Mouse (Mus musculus) small intestine, adult 2 months (tissue): ENCODE results near the gene Ntpcr. TPM values are rescaled to one million over a fixed set of nuclear protein-coding genes. Genes with fewer than 3 reads are reported as not detected.

ENCODE experiments used
- H3K27ac ChIP-seq: fragments of 200-500 bp; 2 replicates; pipeline ENCODE4 v1.5.1; 2012; ENCODE audit warnings: low read depth, low read length, control low read depth, inconsistent platforms; ENCODE audit not compliant: insufficient read depth
- H3K27me3 ChIP-seq: fragments of 200-500 bp; 2 replicates; pipeline ENCODE4 v1.6.1; 2012; ENCODE audit warnings: mild to moderate bottlenecking, moderate library complexity, low read length, inconsistent platforms; ENCODE audit not compliant: control insufficient read depth, insufficient read depth
- H3K36me3 ChIP-seq: fragments of 200-500 bp; 2 replicates; pipeline ENCODE4 v1.6.1; 2012; ENCODE audit warnings: mild to moderate bottlenecking, low read length, control low read depth, inconsistent platforms; ENCODE audit not compliant: control insufficient read depth, insufficient read depth
- H3K4me1 ChIP-seq: fragments of 200-500 bp; 2 replicates; pipeline ENCODE4 v1.6.1; 2012; ENCODE audit warnings: low read length, inconsistent platforms, mixed read lengths; ENCODE audit not compliant: control insufficient read depth, insufficient read depth, insufficient read length
- H3K4me3 ChIP-seq: fragments of 200-500 bp; 2 replicates; pipeline ENCODE4 v1.5.1; 2012; ENCODE audit warnings: low read depth, mild to moderate bottlenecking, control low read depth, inconsistent platforms, low read length, moderate library complexity
- CTCF ChIP-seq: fragments of 200-500 bp; IDR thresholded peaks from 2 replicates; pipeline ENCODE4 v1.5.1; 2012; ENCODE audit warnings: low read depth, mild to moderate bottlenecking, control low read depth, inconsistent platforms, low read length, moderate library complexity, mixed read lengths; ENCODE audit not compliant: insufficient replicate concordance, insufficient read length; ENCODE audit errors: extremely low read depth
- POLR2A ChIP-seq: fragments of 200-500 bp; IDR thresholded peaks from 2 replicates; pipeline ENCODE4 v1.6.1; 2012; ENCODE audit warnings: low read depth, mild to moderate bottlenecking, control low read depth, inconsistent platforms, low read length, moderate library complexity
- WGBS: fragments of 180-500 bp; shearing (Covaris S2); methylation state at CpG from one replicate; pipeline ENCODE4 v1.1.7; 2018; 5-methylcytosine and 5-hydroxymethylcytosine counted together
- polyA plus RNA-seq: library from polyadenylated mRNA; depleted of rRNA; stranded (reverse); fragments of >200 nt; gene quantifications from 2 replicates; pipeline ENCODE4 v1.2.3, GENCODE M21; 2012

The Ntpcr gene
- polyA plus RNA-seq, 1 experiment = 18.9 TPM

GRCm38 (mm10) chr8:125756391-125757105, 26.8 kb downstream of the Ntpcr start:
- Histone ChIP-seq H3K27ac (no peak overlapping the region), H3K4me1 (no peaks in the 10 kb centered on the region), H3K4me3 (no peak overlapping the region), H3K27me3 (no peaks in the 10 kb centered on the region), H3K36me3 (no peaks in the 10 kb centered on the region)
- TF ChIP-seq POLR2A (no peak), CTCF (no peak)
- 45% methylated on average over 9 of the region's 9 CpGs for WGBS

GRCm38 (mm10) chr8:125757106-125757496, 27.3 kb downstream of the Ntpcr start:
- WGBS = 54% methylated on average over 1 of the region's 1 CpGs
- Histone ChIP-seq H3K4me1 (no peaks in the 10 kb centered on the region), H3K4me3 (no peak overlapping the region), H3K36me3 (no peaks in the 10 kb centered on the region), H3K27me3 (no peaks in the 10 kb centered on the region), H3K27ac (no peak overlapping the region)
- no peak for TF ChIP-seq CTCF
- TF ChIP-seq POLR2A = no peak

- Histone ChIP-seq H3K4me3 (no peak overlapping the region), H3K27me3 (no peaks in the 10 kb centered on the region), H3K4me1 (no peaks in the 10 kb centered on the region), H3K27ac (no peak overlapping the region), H3K36me3 (no peaks in the 10 kb centered on the region)
- peak; percentile 49; the same call in 1 of the 2 replicates for TF ChIP-seq CTCF
- TF ChIP-seq POLR2A = no peak
- 40% methylated on average over 10 of the region's 10 CpGs for WGBS
Measured at GRCm38 (mm10) chr8:125759022-125759421, 29.3 kb downstream of the Ntpcr start.

GRCm38 (mm10) chr8:125763066-125763786, 33.5 kb downstream of the Ntpcr start:
- no peaks in the 10 kb centered on the region for H3K36me3 ChIP-seq
- no peak overlapping the region for H3K27ac ChIP-seq
- 86% methylated on average over 16 of the region's 16 CpGs for WGBS
- TF ChIP-seq POLR2A = no peak
- TF ChIP-seq CTCF = no peak
- no peak overlapping the region for H3K4me3 ChIP-seq
- no peaks in the 10 kb centered on the region for H3K4me1 ChIP-seq
- no peaks in the 10 kb centered on the region for H3K27me3 ChIP-seq

- Histone ChIP-seq H3K4me3 (no peak overlapping the region), H3K36me3 (no peaks in the 10 kb centered on the region), H3K27me3 (no peaks in the 10 kb centered on the region), H3K27ac (no peak overlapping the region), H3K4me1 (no peaks in the 10 kb centered on the region)
- TF ChIP-seq CTCF (no peak), POLR2A (no peak)
- 86% methylated on average over 10 of the region's 10 CpGs for WGBS
Measured at GRCm38 (mm10) chr8:125768079-125768478, 38.3 kb downstream of the Ntpcr start.

GRCm38 (mm10) chr8:125772300-125772699, 42.5 kb downstream of the Ntpcr start:
- H3K4me1 ChIP-seq = no peaks in the 10 kb centered on the region
- no peaks in the 10 kb centered on the region for H3K27me3 ChIP-seq
- no peaks in the 10 kb centered on the region for H3K36me3 ChIP-seq
- WGBS = 43% methylated on average over 2 of the region's 2 CpGs
- H3K4me3 ChIP-seq = no peak overlapping the region
- H3K27ac ChIP-seq = no peak overlapping the region
- TF ChIP-seq CTCF (no peak), POLR2A (no peak)

- Histone ChIP-seq H3K27ac (no peak overlapping the region), H3K36me3 (no peaks in the 10 kb centered on the region), H3K27me3 (no peaks in the 10 kb centered on the region), H3K4me3 (no peak overlapping the region), H3K4me1 (no peaks in the 10 kb centered on the region)
- TF ChIP-seq POLR2A = no peak
- TF ChIP-seq CTCF = no peak
- WGBS = 71% methylated on average over 7 of the region's 7 CpGs
Measured at GRCm38 (mm10) chr8:125773281-125773803, 43.6 kb downstream of the Ntpcr start.
